Mouse (Mus musculus) G1E (cell line): Measurements from ENCODE around the gene H3f3a.

Experiments
- CTCF ChIP-seq: IDR thresholded peaks from 2 replicates; pipeline ENCODE4 v1.5.1; 2012; ENCODE audit warnings: low read depth, low read length, inconsistent platforms, mixed read lengths
- POLR2AphosphoS5 ChIP-seq: IDR thresholded peaks from 2 replicates; pipeline ENCODE4 v1.6.1; 2012; ENCODE audit warnings: low read depth, low read length, inconsistent platforms; ENCODE audit not compliant: insufficient replicate concordance
- TAL1 ChIP-seq: conservative IDR thresholded peaks from 2 replicates; pipeline ENCODE4 v1.6.1; 2012; ENCODE audit warnings: low read depth, low read length, inconsistent platforms, mixed read lengths

DNA sequence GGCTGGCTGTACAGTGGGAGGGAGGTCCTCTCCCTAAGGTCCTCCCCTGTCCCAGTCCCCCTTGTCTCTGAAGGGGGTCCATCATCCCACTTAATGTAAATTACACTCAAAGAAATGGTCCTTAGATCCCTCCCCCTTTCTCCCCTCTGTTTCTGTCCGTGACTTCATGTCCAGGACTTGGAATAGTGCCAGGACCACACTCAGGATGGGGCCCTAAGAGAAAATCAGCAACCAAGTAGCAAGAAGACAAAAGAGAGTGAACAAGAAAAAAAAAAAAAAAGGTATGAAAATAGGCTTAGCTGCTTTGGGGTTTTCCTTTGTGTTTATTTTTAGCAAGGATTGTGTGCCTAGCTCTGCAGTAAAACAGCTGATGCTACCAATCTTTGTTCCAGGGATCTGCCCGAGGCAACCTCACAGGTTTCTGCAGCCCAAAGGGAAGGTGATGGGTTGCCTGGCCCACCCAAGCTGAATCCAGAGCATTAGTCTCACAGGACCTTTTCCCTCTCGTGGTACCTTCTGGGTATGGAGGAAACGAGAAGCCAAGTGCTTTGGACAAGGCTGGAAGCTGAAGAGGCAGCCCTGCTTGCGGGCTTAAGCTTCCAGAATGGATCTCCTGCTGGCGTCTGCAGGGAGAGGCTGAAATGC is 37.8 kb downstream of the H3f3a start:
- TF ChIP-seq TAL1 (no peak), CTCF (no peak), POLR2AphosphoS5 (no peak)
